Mouse (Mus musculus): ENCODE results near the gene G0s2.
"Not testable (repeated sequence)": the region's sequence is repeated elsewhere in the genome, so short reads cannot be mapped to it uniquely, and the experiment has no call there.

G0s2 gene

GRCm38 (mm10) chr1:193287578-193287977 lies 14.6 kb upstream of the G0s2 start:
- DNase-seq (ENCODE audit: extremely low spot score): no peak

- not testable (repeated sequence) for DNase-seq (ENCODE audit: extremely low spot score)
Observed at GRCm38 (mm10) chr1:193285766-193286325, 12.8 kb upstream of the G0s2 start.

DNA sequence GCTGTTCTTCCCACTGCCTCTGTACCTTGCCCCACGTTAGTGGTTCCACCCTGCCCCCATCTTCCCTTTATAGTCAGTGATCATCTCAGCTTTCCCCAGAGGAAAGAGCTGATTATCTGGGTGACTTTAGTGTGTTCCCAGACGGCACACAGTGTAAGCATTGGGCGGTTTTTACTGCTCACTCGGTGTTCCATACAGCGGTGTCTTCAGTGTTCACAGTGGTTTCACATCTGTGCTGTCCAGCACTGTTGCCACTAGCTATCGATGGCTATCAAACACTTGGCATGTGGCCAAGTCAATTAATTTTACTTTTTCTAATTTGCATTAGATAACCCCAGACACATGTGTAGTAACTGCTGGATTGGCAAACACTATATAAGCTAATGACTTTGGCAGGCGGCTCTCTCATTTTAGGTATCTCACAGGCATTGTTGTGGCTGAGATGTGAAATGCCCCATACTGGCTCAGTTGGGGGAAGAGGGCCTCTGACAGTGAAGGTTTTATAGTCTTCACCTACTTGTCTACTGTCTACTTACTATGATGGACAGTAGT lies 11.3 kb upstream of the G0s2 start:
- no peak for DNase-seq (ENCODE audit: extremely low spot score)

DNA sequence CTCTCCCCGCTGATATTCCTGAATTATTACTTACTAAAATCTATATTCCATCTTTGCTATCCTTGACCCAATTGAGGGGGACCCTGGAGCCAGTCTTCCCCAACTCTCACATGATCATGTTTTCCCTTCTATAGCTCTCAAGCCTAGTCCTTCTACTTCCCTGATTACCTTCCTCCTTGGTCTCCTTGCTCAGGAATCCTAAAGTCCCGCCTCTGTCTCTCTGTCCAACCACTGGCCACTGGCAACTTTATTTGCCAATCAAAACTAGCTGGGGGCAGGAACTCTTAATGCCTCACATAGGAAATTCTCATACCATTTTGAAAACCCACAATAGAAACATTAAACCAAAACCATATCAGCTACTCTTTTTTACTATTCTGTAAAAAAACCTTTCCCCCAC lies 8.3 kb upstream of the G0s2 start:
- DNase-seq (ENCODE audit: extremely low spot score): no peak

GRCm38 (mm10) chr1:193279492-193279891 lies 6.5 kb upstream of the G0s2 start:
- no peak for DNase-seq (ENCODE audit: extremely low spot score)

- DNase-seq (ENCODE audit: extremely low spot score): no peak
Observed at GRCm38 (mm10) chr1:193278414-193279045, 5.5 kb upstream of the G0s2 start.

DNA sequence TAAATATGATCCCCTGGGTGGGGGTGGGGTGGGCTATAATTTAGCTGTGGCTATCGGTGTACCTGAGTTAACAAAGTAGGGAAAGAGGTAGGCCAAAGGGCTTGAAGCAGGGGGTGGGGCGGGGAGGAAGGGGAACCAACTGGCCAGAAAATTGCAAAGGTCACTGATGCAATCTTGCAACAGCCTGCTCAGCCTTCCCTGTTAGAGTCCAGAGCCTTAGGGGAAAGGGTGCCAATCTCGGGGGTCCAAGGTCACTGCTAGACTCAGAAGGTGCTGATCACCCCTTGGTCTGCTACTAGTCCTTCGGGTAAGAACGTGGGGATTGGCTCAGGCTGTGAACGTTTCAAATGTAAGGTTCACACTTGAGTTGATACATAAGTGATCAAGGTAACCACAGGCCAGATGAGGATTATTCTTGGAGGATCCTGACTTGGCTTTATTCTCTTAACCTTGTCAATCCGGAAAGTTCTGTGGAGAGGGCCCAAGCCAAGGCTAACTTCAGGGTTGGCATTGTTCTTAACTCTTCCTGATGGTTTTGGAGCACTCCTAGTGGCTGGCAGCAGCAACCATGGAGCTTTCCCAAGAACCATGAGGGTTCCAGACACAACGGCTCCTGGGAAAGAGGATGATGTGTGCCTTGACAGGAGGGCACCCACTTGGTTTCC lies 1.5 kb upstream of the G0s2 start:
- no peak for DNase-seq (ENCODE audit: extremely low spot score)

GRCm38 (mm10) chr1:193272137-193272915 lies 691 bp downstream of the G0s2 start:
- DNase-seq (ENCODE audit: extremely low spot score): peak; percentile 66

DNA sequence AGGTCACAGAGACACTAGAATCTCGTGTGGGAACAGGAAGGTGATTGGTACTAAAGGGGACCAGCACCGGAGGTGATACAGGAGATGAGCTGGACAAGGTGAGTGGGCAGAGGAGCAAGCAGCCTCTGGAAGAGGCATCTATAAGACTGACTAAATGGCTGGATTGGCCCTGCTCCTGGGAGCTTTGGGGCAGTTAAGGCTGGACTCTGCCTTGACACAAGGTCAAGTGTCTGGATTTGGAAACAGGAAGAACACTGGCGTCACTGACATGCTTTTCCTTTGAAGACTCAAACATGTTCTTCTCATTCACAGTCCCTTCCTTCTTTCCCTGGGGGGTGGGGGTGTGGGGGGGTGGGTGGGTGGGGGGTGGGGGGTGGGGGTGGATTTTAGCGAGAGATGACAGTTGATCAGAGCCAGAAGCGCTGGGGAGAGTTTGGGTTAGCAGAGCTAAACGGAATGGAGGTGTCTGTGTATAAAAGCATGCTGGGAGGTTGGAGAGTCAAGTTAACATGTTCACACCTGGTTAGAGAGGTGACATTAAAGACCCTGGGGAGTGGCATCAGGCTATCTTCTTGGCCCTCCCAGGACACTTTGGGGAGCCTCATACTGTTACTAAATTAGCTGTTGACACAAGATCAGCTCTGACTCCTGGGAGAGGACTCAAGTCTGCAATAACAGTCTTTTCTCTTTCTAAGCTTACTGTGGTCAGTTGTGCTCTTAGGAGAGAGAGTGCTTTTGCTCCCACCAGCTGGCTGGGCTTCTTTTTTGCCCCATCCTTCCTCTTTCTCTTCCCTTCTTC lies 1.9 kb downstream of the G0s2 start:
- no peak for DNase-seq (ENCODE audit: extremely low spot score)

DNA sequence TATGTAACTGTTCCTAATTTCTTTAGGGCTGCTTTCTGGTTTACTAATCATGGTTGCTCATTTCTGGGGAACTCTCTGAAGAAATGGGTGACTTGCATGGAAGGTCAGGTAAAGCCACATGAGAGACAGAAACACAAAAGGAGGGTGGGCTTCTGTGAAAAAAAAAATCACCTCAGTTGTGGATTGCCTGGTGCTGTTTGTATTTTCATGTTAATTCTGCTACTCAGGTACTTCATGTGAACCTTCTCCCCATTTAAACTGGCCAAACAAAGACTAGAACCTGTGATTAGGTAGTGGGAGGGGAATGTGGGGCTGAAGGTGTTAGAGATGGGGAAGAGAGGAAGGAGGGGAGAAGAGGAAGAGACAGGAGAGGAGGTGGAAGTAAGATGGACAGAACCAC lies 7.3 kb downstream of the G0s2 start:
- no peak for DNase-seq (ENCODE audit: extremely low spot score)

- no peak for DNase-seq (ENCODE audit: extremely low spot score)
Observed at GRCm38 (mm10) chr1:193263955-193264598, 8.9 kb downstream of the G0s2 start, which contains the start of gene Hsd11b1. Gene Hsd11b1, minus strand, starts transcription at chr1:193264075.

DNA sequence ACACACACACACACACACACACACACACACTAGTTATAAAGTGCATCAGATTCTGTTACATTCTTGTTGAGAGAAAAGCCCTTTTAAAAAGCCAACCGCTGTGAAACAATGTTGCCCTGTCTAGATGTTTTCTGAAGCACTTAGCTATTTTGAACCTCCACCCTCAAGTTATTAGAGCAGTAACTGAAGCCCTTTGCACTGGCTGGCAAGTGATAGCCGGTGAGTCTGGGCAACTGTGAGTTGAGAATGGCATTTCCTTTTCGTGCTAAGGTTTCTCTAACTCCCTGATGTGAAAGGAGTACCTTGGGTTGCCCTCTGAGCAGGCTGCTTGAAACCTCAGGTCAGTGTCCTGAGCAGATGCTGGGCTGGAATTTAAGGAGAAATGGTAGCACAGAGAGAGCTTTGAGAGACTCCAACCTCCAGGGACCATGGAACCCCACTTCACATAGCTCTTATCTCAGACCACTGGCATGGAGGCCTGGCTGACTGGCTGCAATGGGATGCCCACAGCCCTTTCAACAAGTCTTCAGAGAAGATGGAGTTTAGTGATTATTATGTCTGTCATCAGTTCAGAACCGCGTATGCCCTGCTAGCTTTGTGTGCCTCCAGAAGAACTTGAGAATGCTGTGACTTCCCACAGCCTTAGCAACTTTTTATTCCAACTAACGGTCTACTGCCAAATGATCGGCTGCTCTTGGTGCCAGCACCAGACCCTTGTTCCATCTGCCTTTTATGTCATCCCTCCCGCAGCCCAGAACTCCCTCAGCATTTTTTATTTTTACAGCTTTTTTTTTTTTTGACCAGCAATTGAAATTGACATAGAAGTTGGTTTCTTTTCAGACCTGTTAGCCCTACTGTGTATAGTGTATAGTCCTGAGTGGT lies 9.8 kb downstream of the G0s2 start:
- DNase-seq (ENCODE audit: extremely low spot score): no peak

GRCm38 (mm10) chr1:193261897-193262548 lies 11.0 kb downstream of the G0s2 start:
- DNase-seq (ENCODE audit: extremely low spot score): no peak

- DNase-seq (ENCODE audit: extremely low spot score): no peak
Observed at GRCm38 (mm10) chr1:193259559-193259958, 13.5 kb downstream of the G0s2 start.

DNA sequence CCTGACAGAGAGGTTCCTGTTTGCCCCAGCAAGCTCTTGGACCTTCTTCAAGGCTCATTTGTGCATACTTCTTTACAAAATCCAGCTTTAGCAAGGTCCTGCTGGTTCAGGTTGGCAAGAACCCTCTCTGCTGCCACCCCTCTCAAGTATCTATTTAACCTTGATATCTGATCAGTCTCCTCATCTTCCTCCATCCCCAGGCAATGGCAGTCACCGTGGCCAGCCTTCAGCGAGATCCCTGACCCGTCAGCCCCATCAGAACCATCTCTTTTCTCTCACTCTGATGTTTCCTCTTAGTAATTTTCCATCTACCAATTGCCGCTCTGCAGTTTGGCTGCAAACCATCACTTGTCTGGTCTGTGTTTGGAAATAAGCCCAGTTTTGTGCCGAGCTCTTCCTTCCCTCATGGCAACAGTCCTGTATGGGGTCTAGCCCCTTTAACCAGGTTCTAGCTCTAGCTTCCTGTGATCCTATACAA lies 16.4 kb downstream of the G0s2 start:
- DNase-seq (ENCODE audit: extremely low spot score): no peak

DNA sequence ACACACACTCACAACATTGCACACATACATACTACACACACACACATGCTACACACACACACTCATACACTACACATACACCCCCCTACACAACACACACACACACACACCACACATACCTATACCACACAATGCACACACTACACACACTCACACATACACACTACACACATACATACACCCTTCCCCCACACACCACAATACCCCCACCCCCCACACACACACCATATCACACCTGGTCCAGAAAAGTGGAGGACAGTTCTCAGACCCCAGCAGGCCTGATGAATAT lies 16.8 kb downstream of the G0s2 start:
- DNase-seq (ENCODE audit: extremely low spot score): no peak

GRCm38 (mm10) chr1:193255488-193256288 lies 17.3 kb downstream of the G0s2 start:
- peak; percentile 52 for DNase-seq (ENCODE audit: extremely low spot score)

DNA sequence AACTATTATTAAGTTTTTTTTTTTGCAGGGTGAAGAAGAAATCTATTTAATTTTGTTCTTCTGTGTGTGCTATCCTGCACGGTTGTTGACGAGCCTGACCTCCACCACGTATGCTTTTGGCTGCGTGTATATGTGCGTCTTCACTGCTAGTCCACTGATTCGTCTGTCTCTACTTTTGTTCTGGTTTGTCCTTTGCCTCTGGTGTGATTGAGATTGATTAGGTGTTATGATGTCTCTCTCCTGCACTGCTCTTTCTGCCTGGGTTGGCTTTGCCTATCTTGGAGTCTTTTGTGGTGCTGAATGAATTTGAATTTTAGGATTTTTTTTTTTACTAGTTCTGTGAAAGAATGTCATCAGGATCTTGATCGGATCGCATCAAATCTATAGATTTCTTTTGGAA lies 18.0 kb downstream of the G0s2 start:
- no peak for DNase-seq (ENCODE audit: extremely low spot score)

- not testable (repeated sequence) for DNase-seq (ENCODE audit: extremely low spot score)
Observed at GRCm38 (mm10) chr1:193253895-193254294, 19.1 kb downstream of the G0s2 start.

Measured in embryo, embryonic 9.5 days (tissue).